Mouse (Mus musculus) liver, embryonic 12.5 days (tissue): Measurements from ENCODE around the gene Tnfrsf8. TPM values are rescaled to one million over a fixed set of nuclear protein-coding genes. Genes with fewer than 3 reads are reported as not detected.
"Not testable (repeated sequence)": the region's sequence is repeated elsewhere in the genome, so short reads cannot be mapped to it uniquely, and the experiment has no call there.

Experiments used
- ATAC-seq: fragments of 200-750 bp; cut with Nextera tagmentation; 2 replicates; pipeline ENCODE4 v1.8.0; 2017; ENCODE audit warnings: moderate number of reproducible peaks, mild to moderate bottlenecking, moderate library complexity
- H3K27ac ChIP-seq: fragments of 300-500 bp; sonication (generic); 2 replicates; pipeline ENCODE4 v1.5.1; 2016; ENCODE audit warnings: mild to moderate bottlenecking
- H3K27me3 ChIP-seq: fragments of 300-500 bp; sonication (generic); replicated peaks from 2 replicates; pipeline ENCODE4 v1.6.1; 2016; ENCODE audit warnings: mild to moderate bottlenecking, moderate library complexity
- H3K36me3 ChIP-seq: fragments of 300-500 bp; sonication (generic); 2 replicates; pipeline ENCODE4 v1.6.1; 2016; ENCODE audit warnings: mild to moderate bottlenecking, moderate library complexity
- H3K4me1 ChIP-seq: fragments of 300-500 bp; sonication (generic); 2 replicates; pipeline ENCODE4 v1.6.1; 2016
- H3K4me2 ChIP-seq: fragments of 300-500 bp; sonication (generic); 2 replicates; pipeline ENCODE4 v1.6.1; 2016; ENCODE audit warnings: mild to moderate bottlenecking, moderate library complexity
- H3K4me3 ChIP-seq: fragments of 300-500 bp; sonication (generic); 2 replicates; pipeline ENCODE4 v1.5.1; 2016; ENCODE audit warnings: mild to moderate bottlenecking, moderate library complexity
- H3K9ac ChIP-seq: fragments of 300-500 bp; sonication (generic); 2 replicates; pipeline ENCODE4 v1.6.1; 2016; ENCODE audit warnings: mild to moderate bottlenecking, moderate library complexity
- H3K9me3 ChIP-seq: fragments of 300-500 bp; sonication (generic); replicated peaks from 2 replicates; pipeline ENCODE4 v1.6.1; 2016; ENCODE audit warnings: mild to moderate bottlenecking, moderate library complexity
- WGBS: fragments of 180-500 bp; shearing (Covaris S2); methylation state at CpG from one replicate; pipeline ENCODE4 v1.1.7; 2016; ENCODE audit not compliant: insufficient replicate concordance; 5-methylcytosine and 5-hydroxymethylcytosine counted together
- polyA plus RNA-seq: library from polyadenylated mRNA; unstranded; fragments of >200 nt; fragmentation: Nextera tagmentation; extraction: Ambion mirVana; gene quantifications from 2 replicates; pipeline ENCODE4 v1.2.1, GENCODE M21; 2016

The Tnfrsf8 gene
- not detected in 2 replicates for polyA plus RNA-seq

- no peak within 1 kb of the TSS for H3K9ac ChIP-seq
- H3K27ac ChIP-seq, result no peak within 1 kb of the TSS
- H3K27me3 ChIP-seq, result peaks cover 31% of the 10 kb centered on the region
- H3K4me1 ChIP-seq, result no peaks in the 10 kb centered on the region
- no peaks in the 10 kb centered on the region for H3K36me3 ChIP-seq
- no peaks in the 10 kb centered on the region for H3K9me3 ChIP-seq
- no peak within 1 kb of the TSS for H3K4me3 ChIP-seq
- H3K4me2 ChIP-seq, result no peak within 1 kb of the TSS
- 8% methylated on average over 24 of the region's 24 CpGs for WGBS
- ATAC-seq, result no peak
Measured at GRCm38 (mm10) chr4:145314836-145315467, at the start of gene Tnfrsf8. Gene Tnfrsf8, minus strand, starts transcription at chr4:145315164.

- H3K9me3 ChIP-seq, H3K9ac ChIP-seq, H3K4me2 ChIP-seq, H3K4me3 ChIP-seq, H3K36me3 ChIP-seq, H3K4me1 ChIP-seq, H3K27me3 ChIP-seq, H3K27ac ChIP-seq, ATAC-seq: not testable (repeated sequence)
Measured at GRCm38 (mm10) chr4:145361635-145362034, 46.7 kb upstream of the Tnfrsf8 start.

GRCm38 (mm10) chr4:145361065-145361464 lies 46.1 kb upstream of the Tnfrsf8 start:
- Histone ChIP-seq H3K9ac (no peak overlapping the region), H3K27ac (no peak overlapping the region), H3K4me3 (no peak overlapping the region), H3K4me1 (no peaks in the 10 kb centered on the region), H3K9me3 (no peaks in the 10 kb centered on the region), H3K27me3 (no peaks in the 10 kb centered on the region), H3K36me3 (no peaks in the 10 kb centered on the region), H3K4me2 (peak overlapping the region; percentile 47)
- ATAC-seq, result peak; percentile 62
- under 1% methylated on average over 12 of the region's 12 CpGs for WGBS

- Histone ChIP-seq H3K36me3 (no peaks in the 10 kb centered on the region), H3K27ac (no peak overlapping the region), H3K4me1 (no peaks in the 10 kb centered on the region), H3K4me2 (no peak overlapping the region; the same call in 1 of the 2 replicates), H3K9ac (no peak overlapping the region), H3K9me3 (no peaks in the 10 kb centered on the region), H3K27me3 (no peaks in the 10 kb centered on the region), H3K4me3 (no peak overlapping the region)
- WGBS, result 50% methylated on average over 1 of the region's 1 CpGs
- ATAC-seq, result no peak
Measured at GRCm38 (mm10) chr4:145360567-145360966, 45.6 kb upstream of the Tnfrsf8 start.

GRCm38 (mm10) chr4:145356234-145356633 lies 41.3 kb upstream of the Tnfrsf8 start:
- no peak overlapping the region for H3K27ac ChIP-seq
- H3K36me3 ChIP-seq, result no peaks in the 10 kb centered on the region
- no peaks in the 10 kb centered on the region for H3K27me3 ChIP-seq
- H3K9me3 ChIP-seq, result no peaks in the 10 kb centered on the region
- H3K4me1 ChIP-seq, result no peaks in the 10 kb centered on the region
- H3K4me3 ChIP-seq, result no peak overlapping the region
- no peak overlapping the region for H3K4me2 ChIP-seq
- ATAC-seq, result no peak
- H3K9ac ChIP-seq, result no peak overlapping the region

GRCm38 (mm10) chr4:145353855-145354254 lies 38.9 kb upstream of the Tnfrsf8 start:
- H3K9ac ChIP-seq, result no peak overlapping the region
- no peaks in the 10 kb centered on the region for H3K36me3 ChIP-seq
- H3K27ac ChIP-seq, result no peak overlapping the region
- no peak for ATAC-seq
- no peak overlapping the region for H3K4me3 ChIP-seq
- no peaks in the 10 kb centered on the region for H3K4me1 ChIP-seq
- H3K4me2 ChIP-seq, result no peak overlapping the region
- WGBS, result 40% methylated on average over 2 of the region's 2 CpGs
- H3K27me3 ChIP-seq, result no peaks in the 10 kb centered on the region
- no peaks in the 10 kb centered on the region for H3K9me3 ChIP-seq

- H3K9me3 ChIP-seq, result no peaks in the 10 kb centered on the region
- H3K9ac ChIP-seq, result no peak overlapping the region
- 83% methylated on average over 1 of the region's 1 CpGs for WGBS
- no peaks in the 10 kb centered on the region for H3K4me1 ChIP-seq
- no peaks in the 10 kb centered on the region for H3K27me3 ChIP-seq
- H3K4me2 ChIP-seq, result no peak overlapping the region
- no peak for ATAC-seq
- no peaks in the 10 kb centered on the region for H3K36me3 ChIP-seq
- no peak overlapping the region for H3K27ac ChIP-seq
- no peak overlapping the region for H3K4me3 ChIP-seq
Measured at GRCm38 (mm10) chr4:145344948-145345347, 30.0 kb upstream of the Tnfrsf8 start.

GRCm38 (mm10) chr4:145341879-145342809 lies 27.2 kb upstream of the Tnfrsf8 start:
- no peaks in the 10 kb centered on the region for H3K36me3 ChIP-seq
- no peak overlapping the region for H3K4me3 ChIP-seq
- no peak overlapping the region for H3K4me2 ChIP-seq
- 55% methylated on average over 6 of the region's 6 CpGs for WGBS
- no peaks in the 10 kb centered on the region for H3K27me3 ChIP-seq
- no peak overlapping the region for H3K9ac ChIP-seq
- ATAC-seq, result no peak
- no peaks in the 10 kb centered on the region for H3K4me1 ChIP-seq
- no peaks in the 10 kb centered on the region for H3K9me3 ChIP-seq
- no peak overlapping the region for H3K27ac ChIP-seq

- no peak overlapping the region for H3K9ac ChIP-seq
- H3K27me3 ChIP-seq, result no peaks in the 10 kb centered on the region
- H3K27ac ChIP-seq, result no peak overlapping the region
- ATAC-seq, result no peak
- no peak overlapping the region for H3K4me3 ChIP-seq
- H3K4me2 ChIP-seq, result no peak overlapping the region
- H3K4me1 ChIP-seq, result no peaks in the 10 kb centered on the region
- H3K9me3 ChIP-seq, result no peaks in the 10 kb centered on the region
- 55% methylated on average over 9 of the region's 9 CpGs for WGBS
- no peaks in the 10 kb centered on the region for H3K36me3 ChIP-seq
Measured at GRCm38 (mm10) chr4:145337906-145338858, 23.2 kb upstream of the Tnfrsf8 start.

- no peak overlapping the region for H3K4me2 ChIP-seq
- no peaks in the 10 kb centered on the region for H3K27me3 ChIP-seq
- H3K36me3 ChIP-seq, result no peaks in the 10 kb centered on the region
- H3K9me3 ChIP-seq, result no peaks in the 10 kb centered on the region
- ATAC-seq, result no peak
- 73% methylated on average over 5 of the region's 5 CpGs for WGBS
- H3K9ac ChIP-seq, result no peak overlapping the region
- H3K4me1 ChIP-seq, result no peaks in the 10 kb centered on the region
- no peak overlapping the region for H3K27ac ChIP-seq
- no peak overlapping the region for H3K4me3 ChIP-seq
Measured at GRCm38 (mm10) chr4:145336587-145336986, 21.6 kb upstream of the Tnfrsf8 start.

GRCm38 (mm10) chr4:145336019-145336418 lies 21.1 kb upstream of the Tnfrsf8 start:
- H3K9me3 ChIP-seq, result no peaks in the 10 kb centered on the region
- no peak overlapping the region for H3K27ac ChIP-seq
- whole genome bisulfite sequencing, result 70% methylated on average over 1 of the region's 1 CpGs
- H3K27me3 ChIP-seq, result no peaks in the 10 kb centered on the region
- no peak overlapping the region for H3K4me2 ChIP-seq
- no peaks in the 10 kb centered on the region for H3K4me1 ChIP-seq
- no peak overlapping the region for H3K9ac ChIP-seq
- no peak for ATAC-seq
- no peaks in the 10 kb centered on the region for H3K36me3 ChIP-seq
- H3K4me3 ChIP-seq, result no peak overlapping the region

- Histone ChIP-seq H3K4me1 (no peaks in the 10 kb centered on the region), H3K9me3 (no peaks in the 10 kb centered on the region), H3K27me3 (no peaks in the 10 kb centered on the region), H3K36me3 (no peaks in the 10 kb centered on the region), H3K27ac (no peak overlapping the region), H3K4me3 (no peak overlapping the region), H3K4me2 (no peak overlapping the region), H3K9ac (no peak overlapping the region)
- ATAC-seq, result no peak
- WGBS, result 51% methylated on average over 3 of the region's 3 CpGs
Measured at GRCm38 (mm10) chr4:145323631-145324030, 8.7 kb upstream of the Tnfrsf8 start.
